In genomic region chr8:109694154-109694553, GRCm38 (mm10) we compare ENCODE assay signal across 8 mouse cellular contexts. TPM values are rescaled to one million over a fixed set of nuclear protein-coding genes. Genes with fewer than 3 reads are reported as not detected.
DNase-seq lines count a peak whose midpoint lies in the region; ATAC-seq and TF ChIP-seq lines count a peak whose summit lies in the region.

No protein-coding gene starts in this region.

- H3K9me3 ChIP-seq in liver, embryonic 15.5 days (replicated peaks) = no peaks in the 10 kb centered on the region

- intact Hi-C loops in heart, postnatal 10 days (cut with DNase I) = loop anchor here (5.0 kb wide), 2 partner anchors 83 to 87 kb away; partner anchors contain the start of genes Ap1g1 and Dhodh
- intact Hi-C loops in left cerebral cortex, postnatal 14 days (cut with DNase I) = no loop called here

- WGBS in liver, embryonic 15.5 days (ENCODE audit: insufficient replicate concordance) = 66% methylated on average over 6 of the region's 6 CpGs
- WGBS in thymus, adult 2 months = 85% methylated on average over 6 of the region's 6 CpGs

- no peak overlapping the region for H3K27ac ChIP-seq in testis, adult 2 months (ENCODE audit: control insufficient read depth, insufficient read depth, low read depth, low read length)
- H3K27ac ChIP-seq in liver, embryonic 15.5 days (replicated peaks) = no peak overlapping the region
- H3K27ac ChIP-seq in thymus, adult 2 months (ENCODE audit: control insufficient read depth, insufficient read depth, low read length) = no peak overlapping the region

- H3K4me3 ChIP-seq in testis, adult 2 months (ENCODE audit: control insufficient read depth, low read depth, low read length) = peak overlapping the region; percentile 41
- peak overlapping the region; percentile 99 for H3K4me3 ChIP-seq in liver, embryonic 15.5 days (replicated peaks)
- no peak overlapping the region for H3K4me3 ChIP-seq in thymus, adult 2 months (ENCODE audit: control insufficient read depth, insufficient read depth, low read length)

- TF ChIP-seq CTCF in testis, adult 2 months (IDR thresholded peaks at IDR 0.05; ENCODE audit: control insufficient read depth, insufficient read depth, insufficient replicate concordance, low read depth, low read length) = no peak
- no peak for TF ChIP-seq CTCF in thymus, adult 2 months (IDR thresholded peaks at IDR 0.05; ENCODE audit: borderline replicate concordance, control insufficient read depth, extremely low read depth, insufficient read depth, low read length, poor library complexity)

- H3K27me3 ChIP-seq in testis, adult 2 months (ENCODE audit: control insufficient read depth, insufficient read depth, low read length) = no peaks in the 10 kb centered on the region
- no peaks in the 10 kb centered on the region for H3K27me3 ChIP-seq in liver, embryonic 15.5 days
- H3K27me3 ChIP-seq in thymus, adult 2 months (ENCODE audit: control insufficient read depth, insufficient read depth, low read length) = no peaks in the 10 kb centered on the region

- DNase-seq in heart, adult 11 months = peak; percentile 89
- DNase-seq in heart, postnatal 10 days = no peak
- no peak for DNase-seq in testis, postnatal 10 days (ENCODE audit: low spot score)
- no peak for DNase-seq in right cerebral cortex, postnatal 25 days
- no peak for DNase-seq in left cerebral cortex, postnatal 14 days (ENCODE audit: low spot score in 2 of 2)
- no peak for DNase-seq in thymus, adult 2 months

- TF ChIP-seq POLR2A in testis, adult 2 months (IDR thresholded peaks at IDR 0.05; ENCODE audit: control insufficient read depth, low read depth, low read length) = no peak
- TF ChIP-seq POLR2A in thymus, adult 2 months (IDR thresholded peaks at IDR 0.05; ENCODE audit: control insufficient read depth, extremely low read depth, insufficient read depth, low read length, poor library complexity) = no peak

- peaks cover 9% of the 10 kb centered on the region for H3K4me1 ChIP-seq in testis, adult 2 months (ENCODE audit: control insufficient read depth, insufficient read depth, low read length)
- peaks cover 32% of the 10 kb centered on the region for H3K4me1 ChIP-seq in liver, embryonic 15.5 days (replicated peaks)
- peaks cover 10% of the 10 kb centered on the region for H3K4me1 ChIP-seq in thymus, adult 2 months (replicated peaks; ENCODE audit: control insufficient read depth, insufficient read depth, low read length)

- H3K36me3 ChIP-seq in testis, adult 2 months (ENCODE audit: control insufficient read depth, insufficient read depth, low read length) = no peaks in the 10 kb centered on the region
- H3K36me3 ChIP-seq in liver, embryonic 15.5 days (replicated peaks) = no peaks in the 10 kb centered on the region
- no peaks in the 10 kb centered on the region for H3K36me3 ChIP-seq in thymus, adult 2 months (ENCODE audit: control insufficient read depth, insufficient read depth, low read length)

- no peak for ATAC-seq in liver, embryonic 15.5 days (ENCODE audit: insufficient read depth)

- no peak overlapping the region for H3K9ac ChIP-seq in liver, embryonic 15.5 days

- peak overlapping the region; percentile 89 for H3K4me2 ChIP-seq in liver, embryonic 15.5 days

RNA-seq across cellular contexts. Expression of gene Ist1, which starts 1.1 kb away (rescaled TPM):
- total RNA-seq in heart, postnatal 10 days (2021) = 10 to 100 TPM; 61.7 to 62.6 TPM
- 25.7 and 31.8 TPM in 2 replicates for polyA plus RNA-seq in testis, adult 2 months (2012; rRNA removed)
- polyA plus RNA-seq in liver, embryonic 15.5 days (2015; fragmentation: Nextera tagmentation; extraction: Ambion mirVana) = 34.1 and 36.9 TPM in 2 replicates
- total RNA-seq in left cerebral cortex, postnatal 14 days (2021) = 10 to 100 TPM; 75.4 to 77.3 TPM
- polyA plus RNA-seq in thymus, adult 2 months (2012; rRNA removed) = 60.3 and 67.8 TPM in 2 replicates

RNA-seq across cellular contexts. Expression of gene Zfp821, which starts 11.2 kb away (rescaled TPM):
- total RNA-seq in heart, postnatal 10 days (2021) = 10 to 100 TPM; 13.1 to 15.2 TPM
- 75.7 and 82.1 TPM in 2 replicates for polyA plus RNA-seq in testis, adult 2 months (2012; rRNA removed)
- 6.1 and 6.3 TPM in 2 replicates for polyA plus RNA-seq in liver, embryonic 15.5 days (2015; fragmentation: Nextera tagmentation; extraction: Ambion mirVana)
- 10 to 100 TPM; 55.9 to 57.1 TPM for total RNA-seq in left cerebral cortex, postnatal 14 days (2021)
- 11.4 and 13.7 TPM in 2 replicates for polyA plus RNA-seq in thymus, adult 2 months (2012; rRNA removed)

RNA-seq across cellular contexts. Expression of gene Atxn1l, which starts 43.4 kb away (rescaled TPM):
- 10 to 100 TPM; 34.7 to 36.7 TPM for total RNA-seq in heart, postnatal 10 days (2021)
- 32.9 and 35.6 TPM in 2 replicates for polyA plus RNA-seq in testis, adult 2 months (2012; rRNA removed)
- polyA plus RNA-seq in liver, embryonic 15.5 days (2015; fragmentation: Nextera tagmentation; extraction: Ambion mirVana) = 2.1 and 3.5 TPM in 2 replicates
- 10 to 100 TPM; 41.4 to 41.8 TPM for total RNA-seq in left cerebral cortex, postnatal 14 days (2021)
- polyA plus RNA-seq in thymus, adult 2 months (2012; rRNA removed) = 20.3 and 23.9 TPM in 2 replicates
